Mouse (Mus musculus) liver, embryonic 11.5 days (tissue): ENCODE measurements around the gene Cpsf4l. TPM values are rescaled to one million over a fixed set of nuclear protein-coding genes. Genes with fewer than 3 reads are reported as not detected.

Experiments
- ATAC-seq: fragments of 200-750 bp; cut with Nextera tagmentation; replicated peaks from 2 replicates; pipeline ENCODE4 v1.8.0; 2017; ENCODE audit warnings: moderate number of reproducible peaks, mild to moderate bottlenecking, moderate TSS enrichment, moderate library complexity; ENCODE audit not compliant: low FRiP score
- DNase-seq: peaks from one replicate; pipeline ENCODE4 v3.0.0-alpha.2; 2017; ENCODE audit warnings: low spot score
- H3K27ac ChIP-seq: fragments of 300-500 bp; sonication (generic); 2 replicates; pipeline ENCODE4 v1.5.1; 2014; ENCODE audit warnings: mild to moderate bottlenecking, low read depth, low read length, control low read depth
- H3K27me3 ChIP-seq: fragments of 300-500 bp; sonication (generic); replicated peaks from 2 replicates; pipeline ENCODE4 v1.6.1; 2014; ENCODE audit warnings: low read length, mixed read lengths; ENCODE audit not compliant: control insufficient read depth, insufficient read depth
- H3K36me3 ChIP-seq: fragments of 300-500 bp; sonication (generic); 2 replicates; pipeline ENCODE4 v1.6.1; 2014; ENCODE audit warnings: mild to moderate bottlenecking, low read length, moderate library complexity, mixed read lengths; ENCODE audit not compliant: control insufficient read depth, insufficient read depth
- H3K4me1 ChIP-seq: fragments of 300-500 bp; sonication (generic); replicated peaks from 2 replicates; pipeline ENCODE4 v1.6.1; 2014; ENCODE audit warnings: low read length, mixed read lengths; ENCODE audit not compliant: control insufficient read depth, insufficient read depth
- H3K4me2 ChIP-seq: fragments of 300-500 bp; sonication (generic); 2 replicates; pipeline ENCODE4 v1.6.1; 2014; ENCODE audit warnings: mild to moderate bottlenecking, control low read depth, moderate library complexity
- H3K4me3 ChIP-seq: fragments of 300-500 bp; sonication (generic); 2 replicates; pipeline ENCODE4 v1.5.1; 2014; ENCODE audit warnings: low read depth, low read length, control low read depth
- H3K9ac ChIP-seq: fragments of 300-500 bp; sonication (generic); 2 replicates; pipeline ENCODE4 v1.6.1; 2014; ENCODE audit warnings: low read depth, low read length, control low read depth
- H3K9me3 ChIP-seq: fragments of 300-500 bp; sonication (generic); 2 replicates; pipeline ENCODE4 v1.6.1; 2016; ENCODE audit warnings: low read length, inconsistent platforms, mixed read lengths; ENCODE audit not compliant: control insufficient read depth
- WGBS: fragments of 180-500 bp; shearing (Covaris S2); extraction: QIAGEN DNeasy Blood & Tissue Kit; methylation state at CpG from one replicate; pipeline ENCODE4 v1.1.7; 2014; 5-methylcytosine and 5-hydroxymethylcytosine counted together
- polyA plus RNA-seq: library from polyadenylated mRNA; unstranded; fragments of >200 nt; fragmentation: Nextera tagmentation; extraction: Ambion mirVana; gene quantifications from 2 replicates; pipeline ENCODE4 v1.2.1, GENCODE M21; 2014

The Cpsf4l gene
- polyA plus RNA-seq, 1 experiment from 2014 or later, result 0.29 TPM

- Histone ChIP-seq H3K4me1 (peaks cover 23% of the 10 kb centered on the region), H3K4me3 (peak overlapping the region; percentile 24; the same call in 1 of the 2 replicates), H3K9ac (no peak overlapping the region), H3K27me3 (no peaks in the 10 kb centered on the region), H3K27ac (peak overlapping the region; percentile 62), H3K36me3 (peaks cover 26% of the 10 kb centered on the region), H3K4me2 (peak overlapping the region; percentile 88), H3K9me3 (no peaks in the 10 kb centered on the region)
- 61% methylated on average over 22 of the region's 22 CpGs for WGBS
- ATAC-seq (peak; percentile 10; the same call in 1 of the 2 replicates), DNase-seq (no peak)
These were observed 58.5 kb downstream of the Cpsf4l start for GRCm38 (mm10) chr11:113651206-113651906.

GRCm38 (mm10) chr11:113649353-113650210, 60.2 kb downstream of the Cpsf4l start, which contains the start of gene Slc39a11:
Gene Slc39a11 (minus strand): TSS chr11:113650079.
- H3K36me3 ChIP-seq, result peaks cover 15% of the 10 kb centered on the region
- peak within 1 kb of the TSS; percentile 89 for H3K4me3 ChIP-seq
- no peaks in the 10 kb centered on the region for H3K27me3 ChIP-seq
- H3K4me1 ChIP-seq, result peaks cover 23% of the 10 kb centered on the region
- WGBS, result under 1% methylated on average over 91 of the region's 91 CpGs
- H3K27ac ChIP-seq, result peak within 1 kb of the TSS; percentile 83
- H3K9ac ChIP-seq, result peak within 1 kb of the TSS; percentile 91
- DNase-seq (peak; percentile 83), ATAC-seq (peak; percentile 80)
- peak within 1 kb of the TSS; percentile 88 for H3K4me2 ChIP-seq
- H3K9me3 ChIP-seq, result no peaks in the 10 kb centered on the region

GRCm38 (mm10) chr11:113648690-113649352, 61.0 kb downstream of the Cpsf4l start, which contains the start of gene Cog1:
Gene Cog1 (plus strand): TSS chr11:113649169.
- peaks cover 7% of the 10 kb centered on the region for H3K36me3 ChIP-seq
- peak within 1 kb of the TSS; percentile 88 for H3K4me2 ChIP-seq
- H3K9ac ChIP-seq, result peak within 1 kb of the TSS; percentile 91
- peak within 1 kb of the TSS; percentile 83 for H3K27ac ChIP-seq
- peaks cover 23% of the 10 kb centered on the region for H3K4me1 ChIP-seq
- H3K4me3 ChIP-seq, result peak within 1 kb of the TSS; percentile 89
- no peak for DNase-seq
- H3K27me3 ChIP-seq, result no peaks in the 10 kb centered on the region
- 36% methylated on average over 26 of the region's 26 CpGs for WGBS
- no peaks in the 10 kb centered on the region for H3K9me3 ChIP-seq
- ATAC-seq, result no peak

Other genes with a start within 250 kb of the Cpsf4l start
- gene Sstr2, start 90.7 kb downstream of the Cpsf4l start, polyA plus RNA-seq, result 2.2 and 2.7 TPM in 2 replicates
- 24.0 and 24.7 TPM in 2 replicates for gene Cog1, start 60.8 kb downstream of the Cpsf4l start, polyA plus RNA-seq
- 20.9 TPM in 2 replicates for gene Slc39a11, start 59.9 kb downstream of the Cpsf4l start, polyA plus RNA-seq
- gene Fam104a, start 25.9 kb downstream of the Cpsf4l start, polyA plus RNA-seq, result 58.7 and 62.3 TPM in 2 replicates
- 22.4 and 22.9 TPM in 2 replicates for gene D11Wsu47e, start 25.6 kb downstream of the Cpsf4l start, polyA plus RNA-seq
- 26.0 and 29.5 TPM in 2 replicates for gene Cdc42ep4, start 41.9 kb upstream of the Cpsf4l start, polyA plus RNA-seq